Mouse (Mus musculus) midbrain, embryonic 15.5 days (tissue): ENCODE data around the gene Lyrm9. TPM values are rescaled to one million over a fixed set of nuclear protein-coding genes. Genes with fewer than 3 reads are reported as not detected.

Experiments
- ATAC-seq: fragments of 200-750 bp; cut with Nextera tagmentation; replicated peaks from 2 replicates; pipeline ENCODE4 v1.8.0; 2017; ENCODE audit warnings: moderate TSS enrichment
- H3K27ac ChIP-seq: fragments of 300-500 bp; sonication (generic); 2 replicates; pipeline ENCODE4 v1.5.1; 2015; ENCODE audit warnings: mild to moderate bottlenecking, inconsistent platforms
- H3K27me3 ChIP-seq: fragments of 300-500 bp; sonication (generic); replicated peaks from 2 replicates; pipeline ENCODE4 v1.6.1; 2015; ENCODE audit warnings: inconsistent platforms
- H3K36me3 ChIP-seq: fragments of 300-500 bp; sonication (generic); replicated peaks from 2 replicates; pipeline ENCODE4 v1.6.1; 2015; ENCODE audit warnings: inconsistent platforms
- H3K4me1 ChIP-seq: fragments of 300-500 bp; sonication (generic); 2 replicates; pipeline ENCODE4 v1.6.1; 2015; ENCODE audit warnings: inconsistent platforms
- H3K4me2 ChIP-seq: fragments of 300-500 bp; sonication (generic); 2 replicates; pipeline ENCODE4 v1.6.1; 2015; ENCODE audit warnings: inconsistent platforms, mild to moderate bottlenecking, moderate library complexity
- H3K4me3 ChIP-seq: fragments of 300-500 bp; sonication (generic); 2 replicates; pipeline ENCODE4 v1.5.1; 2015; ENCODE audit warnings: mild to moderate bottlenecking, inconsistent platforms
- H3K9ac ChIP-seq: fragments of 300-500 bp; sonication (generic); 2 replicates; pipeline ENCODE4 v1.6.1; 2015; ENCODE audit warnings: mild to moderate bottlenecking, inconsistent platforms
- H3K9me3 ChIP-seq: fragments of 300-500 bp; sonication (generic); 2 replicates; pipeline ENCODE4 v1.6.1; 2016; ENCODE audit warnings: inconsistent platforms
- WGBS: fragments of 180-500 bp; shearing (Covaris S2); methylation state at CpG from one replicate; pipeline ENCODE4 v1.1.7; 2015; ENCODE audit warnings: mixed read lengths; 5-methylcytosine and 5-hydroxymethylcytosine counted together
- polyA plus RNA-seq: library from polyadenylated mRNA; unstranded; fragments of >200 nt; fragmentation: Nextera tagmentation; extraction: Ambion mirVana; gene quantifications from 2 replicates; pipeline ENCODE4 v1.2.1, GENCODE M21; 2015

Lyrm9 gene
- 31.9 and 35.8 TPM in 2 replicates for polyA plus RNA-seq

DNA sequence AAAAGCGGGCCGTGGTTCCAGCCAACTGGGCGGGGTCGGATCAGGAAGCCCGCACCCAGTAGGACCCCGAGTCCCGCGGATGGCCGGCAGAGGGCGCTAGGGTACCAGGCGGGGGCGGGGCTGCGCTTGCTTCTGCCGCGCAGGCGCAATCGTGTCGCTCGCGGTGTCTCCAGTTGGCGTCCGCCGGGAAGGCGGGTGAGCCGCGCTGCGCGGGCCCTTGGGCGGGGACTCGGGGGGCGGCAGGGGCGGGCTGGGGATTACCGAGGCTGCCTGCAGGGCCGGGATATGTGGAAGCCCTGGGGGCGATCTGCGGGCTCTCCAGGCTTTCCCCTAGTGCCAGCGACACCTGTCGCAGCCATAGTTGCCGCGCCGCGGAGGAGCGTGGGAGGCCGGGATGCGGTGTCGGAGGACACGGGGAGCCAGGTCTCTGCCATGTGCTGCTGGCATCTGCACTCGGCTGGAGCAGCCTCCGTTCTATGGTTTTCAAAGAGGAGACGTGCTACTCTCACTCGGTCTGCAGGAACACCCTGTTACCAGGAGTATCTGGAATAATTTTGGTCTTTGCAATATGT lies at the start of gene Lyrm9:
Gene Lyrm9, plus strand, starts transcription at position 143 of the 572 bp plus-strand sequence.
- H3K27me3 ChIP-seq: no peaks in the 10 kb centered on the region
- peaks cover 36% of the 10 kb centered on the region for H3K4me1 ChIP-seq
- no peaks in the 10 kb centered on the region for H3K36me3 ChIP-seq
- H3K9ac ChIP-seq: peak within 1 kb of the TSS; percentile 78
- WGBS: under 1% methylated on average over 51 of the region's 51 CpGs
- peak within 1 kb of the TSS; percentile 73 for H3K4me3 ChIP-seq
- peak; percentile 89 for ATAC-seq
- no peaks in the 10 kb centered on the region for H3K9me3 ChIP-seq
- peak within 1 kb of the TSS; percentile 88 for H3K27ac ChIP-seq
- peak within 1 kb of the TSS; percentile 59 for H3K4me2 ChIP-seq

DNA sequence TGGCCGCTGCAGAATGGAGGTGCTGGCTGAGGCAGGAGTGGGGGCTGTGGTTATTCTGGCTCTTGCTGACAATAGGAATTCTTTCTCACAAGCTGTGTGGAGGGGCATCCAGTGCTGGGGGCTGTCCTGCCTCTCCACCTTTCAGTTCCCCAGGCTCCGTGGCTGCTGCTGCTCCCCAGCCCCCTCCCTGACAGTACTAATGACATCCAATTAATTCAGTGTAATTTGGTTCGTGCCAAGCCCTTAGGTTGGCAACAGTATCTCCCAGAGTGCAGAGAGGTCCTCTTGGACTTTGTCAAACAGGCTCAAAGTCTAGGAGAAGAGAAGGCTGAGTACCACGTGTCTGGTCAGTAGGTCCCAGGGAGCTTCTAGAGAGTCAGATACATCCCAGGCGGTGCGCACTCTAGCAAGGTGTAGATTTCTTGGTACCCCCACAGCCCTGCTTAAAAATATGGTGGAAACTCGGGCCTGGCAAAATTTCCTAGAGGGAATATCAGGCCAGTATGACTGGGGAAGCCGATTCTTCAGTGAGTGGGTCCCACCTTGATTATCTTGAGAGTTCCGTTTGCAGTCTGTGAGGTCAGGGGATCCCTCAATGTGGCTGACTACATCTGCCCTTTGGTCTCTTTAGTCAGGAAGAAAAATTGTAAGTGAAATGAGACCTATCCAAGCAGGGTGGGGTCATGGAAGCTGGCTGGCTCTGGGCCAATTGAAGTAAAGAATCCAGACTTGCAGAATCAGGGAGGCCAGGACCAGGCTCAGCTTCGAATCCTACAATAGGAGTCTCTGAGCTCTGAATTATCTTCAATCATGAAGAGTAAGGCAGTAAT lies 48.3 kb upstream of the Lyrm9 start:
- peaks cover 12% of the 10 kb centered on the region; the same call in 1 of the 2 replicates for H3K4me1 ChIP-seq
- H3K27ac ChIP-seq: no peak overlapping the region
- no peaks in the 10 kb centered on the region for H3K36me3 ChIP-seq
- no peaks in the 10 kb centered on the region for H3K27me3 ChIP-seq
- no peaks in the 10 kb centered on the region for H3K9me3 ChIP-seq
- no peak for ATAC-seq
- H3K9ac ChIP-seq: no peak overlapping the region
- H3K4me3 ChIP-seq: no peak overlapping the region
- no peak overlapping the region for H3K4me2 ChIP-seq
- WGBS: 53% methylated on average over 10 of the region's 10 CpGs

DNA sequence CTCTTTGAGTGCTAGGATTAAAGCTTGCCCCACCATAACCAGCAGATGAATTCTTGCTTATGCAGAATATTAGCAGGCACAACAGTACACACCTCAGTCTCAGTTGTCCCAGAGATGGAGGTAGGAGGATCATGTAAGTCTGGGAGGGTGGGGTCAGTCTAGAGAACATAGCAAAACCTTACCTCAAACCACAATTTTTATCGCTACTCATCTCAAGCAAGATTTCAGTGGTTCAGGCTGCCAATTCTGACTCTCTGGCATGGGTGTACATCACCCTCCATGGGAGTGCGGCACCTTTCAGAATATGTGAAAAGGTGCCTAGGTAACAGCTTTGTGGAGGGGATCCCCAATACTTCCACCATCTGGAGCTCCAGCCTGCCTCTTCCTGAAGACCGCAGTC lies 46.4 kb upstream of the Lyrm9 start:
- Histone ChIP-seq H3K9me3 (no peaks in the 10 kb centered on the region), H3K9ac (no peak overlapping the region), H3K36me3 (no peaks in the 10 kb centered on the region), H3K27me3 (no peaks in the 10 kb centered on the region), H3K4me3 (no peak overlapping the region), H3K27ac (no peak overlapping the region), H3K4me2 (no peak overlapping the region), H3K4me1 (peaks cover 18% of the 10 kb centered on the region; the same call in 1 of the 2 replicates)
- ATAC-seq: no peak
- WGBS: 94% methylated on average over 3 of the region's 3 CpGs

DNA sequence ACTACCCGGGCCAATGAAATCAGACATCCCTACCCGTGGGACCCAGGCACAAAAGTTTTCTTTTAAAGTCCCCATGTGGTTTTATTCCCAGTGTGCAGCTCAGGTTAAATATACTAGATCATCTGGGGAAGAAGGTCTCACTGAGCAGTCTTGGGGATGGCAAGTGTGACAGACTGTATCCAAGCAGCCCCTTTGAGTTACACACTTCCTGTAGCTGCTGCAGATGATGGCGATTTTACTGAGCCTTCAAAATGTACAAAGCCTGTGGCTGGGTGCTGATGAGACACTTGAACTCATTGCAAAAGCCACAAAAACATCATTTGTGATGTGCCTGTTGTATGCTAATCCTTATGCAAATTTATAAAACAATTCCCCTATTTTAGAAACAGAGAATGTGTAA lies 45.8 kb upstream of the Lyrm9 start:
- H3K9me3 ChIP-seq: no peaks in the 10 kb centered on the region
- H3K27ac ChIP-seq: no peak overlapping the region
- H3K4me3 ChIP-seq: no peak overlapping the region
- no peak overlapping the region for H3K4me2 ChIP-seq
- ATAC-seq: no peak
- H3K9ac ChIP-seq: no peak overlapping the region
- peaks cover 20% of the 10 kb centered on the region; the same call in 1 of the 2 replicates for H3K4me1 ChIP-seq
- no peaks in the 10 kb centered on the region for H3K27me3 ChIP-seq
- H3K36me3 ChIP-seq: no peaks in the 10 kb centered on the region
- 83% methylated on average over 3 of the region's 3 CpGs for WGBS

- Histone ChIP-seq H3K27me3 (no peaks in the 10 kb centered on the region), H3K36me3 (no peaks in the 10 kb centered on the region), H3K27ac (no peak overlapping the region), H3K9me3 (no peaks in the 10 kb centered on the region), H3K4me2 (no peak overlapping the region), H3K4me3 (no peak overlapping the region), H3K9ac (no peak overlapping the region), H3K4me1 (peaks cover 28% of the 10 kb centered on the region; the same call in 1 of the 2 replicates)
- WGBS: 89% methylated on average over 5 of the region's 5 CpGs
- ATAC-seq: no peak
These were observed 44.1 kb upstream of the Lyrm9 start for GRCm38 (mm10) chr11:78782326-78782725.

- no peaks in the 10 kb centered on the region for H3K9me3 ChIP-seq
- H3K36me3 ChIP-seq: no peaks in the 10 kb centered on the region
- ATAC-seq: no peak
- no peak overlapping the region for H3K4me3 ChIP-seq
- no peak overlapping the region for H3K4me2 ChIP-seq
- H3K9ac ChIP-seq: no peak overlapping the region
- no peak overlapping the region for H3K27ac ChIP-seq
- 42% methylated on average over 9 of the region's 9 CpGs for WGBS
- peaks cover 24% of the 10 kb centered on the region; the same call in 1 of the 2 replicates for H3K4me1 ChIP-seq
- H3K27me3 ChIP-seq: no peaks in the 10 kb centered on the region
These were observed 43.5 kb upstream of the Lyrm9 start for GRCm38 (mm10) chr11:78782791-78783347.

GRCm38 (mm10) chr11:78786013-78786431 lies 40.4 kb upstream of the Lyrm9 start:
- Histone ChIP-seq H3K27ac (peak overlapping the region; percentile 51), H3K4me1 (peaks cover 21% of the 10 kb centered on the region; the same call in 1 of the 2 replicates), H3K4me2 (no peak overlapping the region), H3K9me3 (no peaks in the 10 kb centered on the region), H3K36me3 (no peaks in the 10 kb centered on the region), H3K4me3 (no peak overlapping the region), H3K27me3 (no peaks in the 10 kb centered on the region), H3K9ac (no peak overlapping the region)
- 4% methylated on average over 7 of the region's 7 CpGs for WGBS
- ATAC-seq: peak; percentile 50; the same call in 1 of the 2 replicates

GRCm38 (mm10) chr11:78789370-78790060 lies 36.9 kb upstream of the Lyrm9 start:
- no peak overlapping the region for H3K4me3 ChIP-seq
- peaks cover 26% of the 10 kb centered on the region for H3K4me1 ChIP-seq
- no peak for ATAC-seq
- WGBS: 41% methylated on average over 11 of the region's 11 CpGs
- no peaks in the 10 kb centered on the region for H3K27me3 ChIP-seq
- no peaks in the 10 kb centered on the region for H3K36me3 ChIP-seq
- H3K27ac ChIP-seq: no peak overlapping the region
- H3K4me2 ChIP-seq: no peak overlapping the region
- H3K9ac ChIP-seq: no peak overlapping the region
- H3K9me3 ChIP-seq: no peaks in the 10 kb centered on the region

DNA sequence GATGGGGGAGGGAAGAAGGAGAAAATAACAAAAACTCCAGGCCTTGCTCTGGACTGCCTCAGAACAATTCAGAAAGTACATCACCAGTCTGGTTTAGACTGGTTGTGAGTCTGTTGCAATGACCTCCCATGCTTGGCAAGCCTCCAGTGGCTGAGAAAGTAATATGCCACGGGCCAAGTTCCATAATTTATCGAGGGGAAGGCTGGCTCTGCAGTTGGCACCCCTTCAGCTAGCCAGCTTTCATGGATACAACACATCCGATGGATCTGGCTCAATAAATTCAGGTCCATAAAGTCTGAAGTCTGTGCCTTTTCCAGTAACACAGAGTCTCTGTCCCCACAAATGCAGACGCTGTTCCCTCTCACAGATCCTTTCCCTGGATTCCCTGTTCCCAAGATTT lies 34.8 kb upstream of the Lyrm9 start:
- no peak for ATAC-seq
- 33% methylated on average over 4 of the region's 4 CpGs for WGBS
- Histone ChIP-seq H3K27ac (peak overlapping the region; percentile 9; the same call in 1 of the 2 replicates), H3K9ac (no peak overlapping the region), H3K4me3 (no peak overlapping the region), H3K36me3 (no peaks in the 10 kb centered on the region), H3K9me3 (no peaks in the 10 kb centered on the region), H3K27me3 (no peaks in the 10 kb centered on the region), H3K4me1 (peaks cover 16% of the 10 kb centered on the region), H3K4me2 (no peak overlapping the region)

- Histone ChIP-seq H3K4me1 (peaks cover 16% of the 10 kb centered on the region), H3K9me3 (no peaks in the 10 kb centered on the region), H3K27me3 (no peaks in the 10 kb centered on the region), H3K27ac (peak overlapping the region; percentile 9; the same call in 1 of the 2 replicates), H3K9ac (no peak overlapping the region), H3K4me3 (no peak overlapping the region), H3K4me2 (peak overlapping the region; percentile 22; the same call in 1 of the 2 replicates), H3K36me3 (no peaks in the 10 kb centered on the region)
- 35% methylated on average over 5 of the region's 5 CpGs for WGBS
- no peak for ATAC-seq
These were observed 34.3 kb upstream of the Lyrm9 start for GRCm38 (mm10) chr11:78792055-78792454.

DNA sequence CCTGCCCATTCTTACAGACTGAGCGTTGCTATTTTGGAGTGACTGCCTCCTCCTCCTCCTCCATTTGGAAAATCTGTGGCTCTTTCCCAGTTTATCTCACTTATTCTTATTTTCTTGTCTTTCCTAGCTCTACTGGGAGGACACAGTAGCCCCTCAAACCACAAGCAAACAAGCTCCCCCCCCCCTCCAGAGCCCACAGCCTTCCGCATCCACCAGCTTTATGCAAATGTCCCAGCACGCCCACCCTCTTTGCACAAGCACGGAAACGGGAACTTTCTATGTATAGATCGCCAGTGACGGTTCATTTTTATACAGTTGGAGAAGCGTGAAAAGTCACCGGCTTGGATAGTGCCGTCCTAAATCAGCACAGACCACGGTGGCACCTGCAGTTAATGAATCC lies 33.9 kb upstream of the Lyrm9 start:
- Histone ChIP-seq H3K36me3 (no peaks in the 10 kb centered on the region), H3K4me2 (peak overlapping the region; percentile 22; the same call in 1 of the 2 replicates), H3K4me3 (no peak overlapping the region), H3K27me3 (no peaks in the 10 kb centered on the region), H3K4me1 (peaks cover 16% of the 10 kb centered on the region), H3K9me3 (no peaks in the 10 kb centered on the region), H3K27ac (peak overlapping the region; percentile 9; the same call in 1 of the 2 replicates), H3K9ac (no peak overlapping the region)
- 8% methylated on average over 11 of the region's 11 CpGs for WGBS
- no peak for ATAC-seq

GRCm38 (mm10) chr11:78793116-78793515 lies 33.3 kb upstream of the Lyrm9 start:
- H3K27me3 ChIP-seq: no peaks in the 10 kb centered on the region
- WGBS: 83% methylated on average over 11 of the region's 11 CpGs
- no peaks in the 10 kb centered on the region for H3K36me3 ChIP-seq
- no peak overlapping the region for H3K27ac ChIP-seq
- H3K9ac ChIP-seq: no peak overlapping the region
- H3K4me1 ChIP-seq: peaks cover 16% of the 10 kb centered on the region
- H3K4me3 ChIP-seq: no peak overlapping the region
- no peak overlapping the region for H3K4me2 ChIP-seq
- no peaks in the 10 kb centered on the region for H3K9me3 ChIP-seq
- no peak for ATAC-seq
